Mouse (Mus musculus): ENCODE data around the gene Ugt1a9. TPM values are rescaled to one million over a fixed set of nuclear protein-coding genes. Genes with fewer than 3 reads are reported as not detected.
A peak's percentile ranks its signal among the peaks of the same experiment; 100 is the strongest.
"Not testable (repeated sequence)": the region's sequence is repeated elsewhere in the genome, so short reads cannot be mapped to it uniquely, and the experiment has no call there.

The Ugt1a9 gene
- polyA plus RNA-seq, 1 experiment from 2014 or later = not detected

DNA sequence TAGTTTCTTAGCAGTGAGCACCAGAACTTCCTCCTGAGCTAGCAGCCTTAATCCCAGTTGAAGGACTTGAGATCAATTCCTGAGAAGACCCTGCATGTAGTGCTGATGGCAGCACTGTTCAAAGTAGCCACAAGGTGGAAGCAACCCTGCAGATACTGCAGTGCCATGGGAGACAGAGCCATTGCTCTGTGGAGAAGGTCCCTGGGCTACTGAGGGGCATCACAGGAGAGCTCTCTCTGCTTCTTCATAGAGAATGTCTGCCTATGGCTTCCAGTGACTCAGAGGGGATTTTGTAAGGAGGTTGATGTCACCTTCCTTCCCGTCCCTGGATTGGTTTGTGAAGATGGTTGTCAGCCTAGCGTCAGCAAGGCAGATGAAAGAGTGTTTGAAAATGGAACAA is 79.5 kb downstream of the Ugt1a9 start:
- WGBS = 81% methylated on average over 2 of the region's 2 CpGs
- not testable (repeated sequence) for H3K27me3 ChIP-seq (ENCODE audit: low read depth, poor library complexity, severe bottlenecking); H3K9me3 ChIP-seq (replicated peaks); H3K36me3 ChIP-seq; DNase-seq (ENCODE audit: low spot score); H3K4me1 ChIP-seq; H3K4me3 ChIP-seq; H3K27ac ChIP-seq

DNA sequence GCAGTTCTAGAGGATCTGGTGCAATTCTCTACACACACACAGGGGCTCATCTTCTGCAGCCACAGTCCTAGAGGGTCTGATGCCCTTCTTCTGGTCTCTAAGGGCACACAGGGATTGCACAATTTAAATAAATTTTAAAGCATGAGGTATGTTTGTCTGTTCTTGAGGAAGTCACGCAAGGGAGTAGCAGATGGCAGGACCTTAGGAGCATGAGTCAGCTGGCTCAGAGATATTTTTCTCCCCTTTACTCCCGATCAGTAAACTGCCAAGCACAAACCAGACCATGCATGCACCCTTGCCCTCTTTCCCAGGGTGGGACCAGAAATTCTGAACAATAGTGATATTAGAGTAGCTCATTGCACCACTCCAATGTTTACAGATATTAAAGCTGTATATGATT is 87.8 kb downstream of the Ugt1a9 start:
- no peak for DNase-seq (ENCODE audit: low spot score)
- 88% methylated on average over 2 of the region's 2 CpGs for WGBS
- Histone ChIP-seq H3K27me3 (ENCODE audit: low read depth, poor library complexity, severe bottlenecking) (no peaks in the 10 kb centered on the region), H3K4me3 (no peak overlapping the region), H3K36me3 (no peaks in the 10 kb centered on the region), H3K27ac (no peak overlapping the region), H3K4me1 (no peaks in the 10 kb centered on the region), H3K9me3 (replicated peaks) (no peaks in the 10 kb centered on the region)

- Histone ChIP-seq H3K4me3 (no peak within 1 kb of the TSS), H3K4me1 (no peaks in the 10 kb centered on the region), H3K36me3 (no peaks in the 10 kb centered on the region), H3K27me3 (ENCODE audit: low read depth, poor library complexity, severe bottlenecking) (no peaks in the 10 kb centered on the region), H3K27ac (no peak within 1 kb of the TSS), H3K9me3 (replicated peaks) (no peaks in the 10 kb centered on the region)
- WGBS = 82% methylated on average over 5 of the region's 5 CpGs
- DNase-seq (ENCODE audit: low spot score) = no peak
These were observed 95.1 kb downstream of the Ugt1a9 start, which contains the start of gene Ugt1a5 for GRCm38 (mm10) chr1:88165711-88166110. Gene Ugt1a5, plus strand, starts transcription at chr1:88166012.

GRCm38 (mm10) chr1:88172190-88172589 is 101.6 kb downstream of the Ugt1a9 start:
- WGBS = 75% methylated on average over 7 of the region's 7 CpGs
- H3K36me3 ChIP-seq; DNase-seq (ENCODE audit: low spot score): not testable (repeated sequence)

DNA sequence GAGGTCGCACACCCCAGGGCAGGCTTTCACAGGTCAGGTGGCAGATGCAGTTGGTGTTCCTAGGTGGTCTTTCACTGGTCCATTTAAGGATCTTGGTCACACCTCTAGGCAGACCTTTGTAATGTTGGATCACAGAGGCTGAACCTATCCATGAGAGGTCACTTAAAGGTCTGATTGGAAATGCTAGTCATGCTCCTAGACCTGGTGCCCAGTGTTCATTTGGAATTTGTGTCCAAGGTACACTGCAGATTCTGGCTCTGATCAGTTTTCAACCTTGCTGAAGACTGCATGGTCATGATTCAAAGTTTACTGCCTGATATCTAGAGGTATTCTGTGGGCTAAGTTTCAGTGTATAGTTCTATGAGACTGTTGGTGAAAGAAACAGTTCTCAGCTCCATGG is 109.1 kb downstream of the Ugt1a9 start:
- no peak overlapping the region for H3K27ac ChIP-seq
- H3K4me1 ChIP-seq = no peaks in the 10 kb centered on the region
- H3K4me3 ChIP-seq = no peak overlapping the region
- no peaks in the 10 kb centered on the region for H3K27me3 ChIP-seq (ENCODE audit: low read depth, poor library complexity, severe bottlenecking)
- 89% methylated on average over 1 of the region's 1 CpGs for WGBS
- DNase-seq (ENCODE audit: low spot score) = no peak
- H3K9me3 ChIP-seq (replicated peaks) = peaks cover 9% of the 10 kb centered on the region
- H3K36me3 ChIP-seq = no peaks in the 10 kb centered on the region

More at GRCm38 (mm10) chr1:88172190-88172589, 101.6 kb downstream of the Ugt1a9 start:
- H3K27ac ChIP-seq; H3K4me3 ChIP-seq; H3K27me3 ChIP-seq (ENCODE audit: low read depth, poor library complexity, severe bottlenecking); H3K9me3 ChIP-seq (replicated peaks); H3K4me1 ChIP-seq: not testable (repeated sequence)

DNA sequence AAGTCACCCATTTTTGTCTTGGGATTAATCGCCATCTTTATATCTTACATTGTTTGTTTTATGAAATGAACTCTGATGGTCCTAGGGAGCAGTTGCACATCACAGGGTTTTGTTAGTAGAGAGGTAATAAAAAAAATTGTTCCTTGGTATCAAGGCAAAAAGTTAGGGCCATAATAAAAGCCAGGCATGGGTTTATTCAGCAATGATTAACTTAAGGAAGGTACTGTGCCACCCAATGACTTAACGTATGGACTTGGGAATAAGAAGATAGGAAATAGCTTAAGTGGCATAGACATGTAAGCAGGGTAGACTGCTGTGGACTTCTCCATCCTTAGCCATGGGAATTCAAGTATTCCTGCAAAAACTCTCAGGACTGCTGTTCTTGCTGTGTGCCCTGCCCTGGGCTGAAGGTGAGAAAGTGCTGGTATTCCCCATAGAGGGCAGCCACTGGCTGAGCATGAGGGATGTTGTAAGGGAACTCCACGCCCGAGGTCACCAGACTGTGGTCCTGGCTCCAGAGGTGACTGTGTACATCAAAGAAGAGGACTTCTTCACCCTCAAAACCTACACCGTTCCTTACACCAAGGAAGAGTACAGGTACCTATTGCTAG is 115.8 kb downstream of the Ugt1a9 start:
- H3K27me3 ChIP-seq (ENCODE audit: low read depth, poor library complexity, severe bottlenecking) = no peaks in the 10 kb centered on the region
- no peaks in the 10 kb centered on the region for H3K4me1 ChIP-seq
- DNase-seq (ENCODE audit: low spot score) = no peak
- H3K4me3 ChIP-seq = no peak overlapping the region
- H3K36me3 ChIP-seq = no peaks in the 10 kb centered on the region
- 89% methylated on average over 5 of the region's 5 CpGs for WGBS
- H3K9me3 ChIP-seq (replicated peaks) = no peaks in the 10 kb centered on the region
- H3K27ac ChIP-seq = no peak overlapping the region

DNA sequence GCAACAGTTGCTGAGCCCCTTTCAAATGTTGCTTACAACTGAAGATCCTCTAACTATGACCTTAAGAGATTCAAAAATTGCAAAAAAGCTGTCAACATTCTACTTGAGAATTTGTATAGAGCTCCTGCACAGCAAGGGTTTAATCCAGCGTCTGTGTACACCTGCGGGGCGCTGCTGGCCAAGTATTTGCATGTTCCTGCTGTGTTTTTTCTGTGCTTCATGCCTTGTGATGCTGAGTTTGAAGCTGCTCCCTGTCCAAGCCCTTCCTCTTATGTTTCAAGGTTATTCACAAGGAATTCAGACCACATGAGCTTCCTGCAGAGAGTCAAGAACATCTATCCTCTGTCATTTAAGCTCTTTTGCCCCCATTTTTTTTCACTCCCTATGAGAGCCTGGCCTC is 121.5 kb downstream of the Ugt1a9 start:
- no peak for DNase-seq (ENCODE audit: low spot score)
- H3K4me1 ChIP-seq = no peaks in the 10 kb centered on the region
- WGBS = 68% methylated on average over 3 of the region's 3 CpGs
- H3K27me3 ChIP-seq (ENCODE audit: low read depth, poor library complexity, severe bottlenecking) = no peaks in the 10 kb centered on the region
- no peaks in the 10 kb centered on the region for H3K36me3 ChIP-seq
- H3K4me3 ChIP-seq = no peak overlapping the region
- no peaks in the 10 kb centered on the region for H3K9me3 ChIP-seq (replicated peaks)
- no peak overlapping the region for H3K27ac ChIP-seq

GRCm38 (mm10) chr1:88195687-88196086 is 125.1 kb downstream of the Ugt1a9 start:
- no peak overlapping the region for H3K4me3 ChIP-seq
- DNase-seq (ENCODE audit: low spot score) = no peak
- 90% methylated on average over 1 of the region's 1 CpGs for WGBS
- H3K27ac ChIP-seq = no peak overlapping the region
- H3K4me1 ChIP-seq = no peaks in the 10 kb centered on the region
- no peaks in the 10 kb centered on the region for H3K27me3 ChIP-seq (ENCODE audit: low read depth, poor library complexity, severe bottlenecking)
- H3K9me3 ChIP-seq (replicated peaks) = no peaks in the 10 kb centered on the region
- H3K36me3 ChIP-seq = no peaks in the 10 kb centered on the region

- no peak for DNase-seq (ENCODE audit: low spot score)
- Histone ChIP-seq H3K9me3 (replicated peaks) (no peaks in the 10 kb centered on the region), H3K4me3 (no peak overlapping the region), H3K27me3 (ENCODE audit: low read depth, poor library complexity, severe bottlenecking) (no peaks in the 10 kb centered on the region), H3K36me3 (no peaks in the 10 kb centered on the region), H3K27ac (no peak overlapping the region), H3K4me1 (no peaks in the 10 kb centered on the region)
- 81% methylated on average over 3 of the region's 3 CpGs for WGBS
These were observed 126.8 kb downstream of the Ugt1a9 start for GRCm38 (mm10) chr1:88197443-88197842.

GRCm38 (mm10) chr1:88199996-88200395 is 129.4 kb downstream of the Ugt1a9 start:
- WGBS = 76% methylated on average over 2 of the region's 2 CpGs
- H3K9me3 ChIP-seq (replicated peaks) = no peaks in the 10 kb centered on the region; the same call in 1 of the 2 replicates
- H3K36me3 ChIP-seq = no peaks in the 10 kb centered on the region
- DNase-seq (ENCODE audit: low spot score) = no peak
- H3K4me1 ChIP-seq = peaks cover under 1% of the 10 kb centered on the region; the same call in 1 of the 2 replicates
- H3K27me3 ChIP-seq (ENCODE audit: low read depth, poor library complexity, severe bottlenecking) = no peaks in the 10 kb centered on the region
- H3K4me3 ChIP-seq = no peak overlapping the region
- H3K27ac ChIP-seq = no peak overlapping the region

DNA sequence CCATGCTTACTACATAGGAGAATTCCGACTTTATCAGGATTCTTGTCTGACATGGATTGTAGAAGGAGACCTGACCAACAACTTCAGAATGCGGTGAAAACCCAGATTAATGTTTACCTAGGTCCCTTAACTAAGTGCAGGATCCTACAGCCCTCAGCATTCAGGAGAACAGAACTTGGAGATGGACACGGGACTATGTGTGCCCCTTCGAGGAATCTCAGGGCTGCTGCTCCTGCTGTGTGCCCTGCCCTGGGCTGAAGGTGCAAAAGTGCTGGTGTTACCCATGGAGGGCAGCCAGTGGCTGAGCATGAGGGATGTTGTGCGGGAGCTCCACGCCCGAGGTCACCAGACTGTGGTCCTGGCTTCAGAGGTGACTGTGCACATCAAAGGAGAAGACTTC is 129.9 kb downstream of the Ugt1a9 start, which contains the start of gene Ugt1a2:
TSS of gene Ugt1a2 (plus strand) at position 146 of the 400 bp plus-strand sequence.
- no peaks in the 10 kb centered on the region for H3K36me3 ChIP-seq
- WGBS = 83% methylated on average over 7 of the region's 7 CpGs
- H3K27me3 ChIP-seq (ENCODE audit: low read depth, poor library complexity, severe bottlenecking) = no peaks in the 10 kb centered on the region
- no peak within 1 kb of the TSS for H3K27ac ChIP-seq
- H3K4me1 ChIP-seq = peaks cover 5% of the 10 kb centered on the region
- H3K9me3 ChIP-seq (replicated peaks) = no peaks in the 10 kb centered on the region; the same call in 1 of the 2 replicates
- H3K4me3 ChIP-seq = no peak within 1 kb of the TSS
- no peak for DNase-seq (ENCODE audit: low spot score)

DNA sequence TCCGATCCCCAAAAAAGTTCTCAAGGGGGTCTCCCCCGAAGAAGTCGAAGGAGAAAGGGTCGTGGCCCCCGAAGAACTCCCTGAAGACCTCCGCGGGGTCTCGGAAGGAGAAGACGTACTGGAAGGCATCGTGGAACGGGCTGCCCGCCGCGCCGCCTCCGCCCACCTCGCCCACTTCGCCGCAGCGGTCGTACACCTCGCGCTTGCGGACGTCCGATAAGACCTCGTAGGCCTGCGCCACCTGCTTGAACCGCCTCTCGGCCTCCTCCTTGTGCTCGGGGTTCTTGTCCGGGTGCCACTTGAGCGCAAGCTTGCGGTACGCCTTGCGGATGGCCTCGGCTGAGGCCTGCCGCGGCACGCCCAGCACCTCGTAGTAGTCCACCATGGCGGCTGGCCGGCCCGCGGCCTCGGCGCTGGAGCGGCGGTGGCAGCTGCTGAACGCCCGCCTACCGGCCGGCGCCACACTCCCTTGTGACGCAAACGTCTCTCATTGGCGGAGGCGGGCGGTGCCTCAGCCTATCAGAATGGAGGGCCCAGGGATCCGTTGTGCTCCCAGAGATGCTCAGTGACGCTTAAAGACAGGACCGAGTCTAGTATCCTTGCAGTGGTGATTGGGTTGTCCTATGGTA is 134.8 kb downstream of the Ugt1a9 start, which contains the start of gene Dnajb3:
TSS of gene Dnajb3 (minus strand) at position 489 of the 629 bp plus-strand sequence.
- WGBS = 7% methylated on average over 62 of the region's 62 CpGs
- H3K27me3 ChIP-seq (ENCODE audit: low read depth, poor library complexity, severe bottlenecking) = 0 out of 2 replicates have a peak, but pooled peaks cover 7% of the 10 kb centered on the region
- peak; percentile 88 for DNase-seq (ENCODE audit: low spot score)
- H3K36me3 ChIP-seq = no peaks in the 10 kb centered on the region
- peak within 1 kb of the TSS; percentile 63 for H3K4me3 ChIP-seq
- peak within 1 kb of the TSS; percentile 92 for H3K27ac ChIP-seq
- peaks cover 7% of the 10 kb centered on the region for H3K4me1 ChIP-seq
- peaks cover 2% of the 10 kb centered on the region; the same call in 1 of the 2 replicates for H3K9me3 ChIP-seq (replicated peaks)

DNA sequence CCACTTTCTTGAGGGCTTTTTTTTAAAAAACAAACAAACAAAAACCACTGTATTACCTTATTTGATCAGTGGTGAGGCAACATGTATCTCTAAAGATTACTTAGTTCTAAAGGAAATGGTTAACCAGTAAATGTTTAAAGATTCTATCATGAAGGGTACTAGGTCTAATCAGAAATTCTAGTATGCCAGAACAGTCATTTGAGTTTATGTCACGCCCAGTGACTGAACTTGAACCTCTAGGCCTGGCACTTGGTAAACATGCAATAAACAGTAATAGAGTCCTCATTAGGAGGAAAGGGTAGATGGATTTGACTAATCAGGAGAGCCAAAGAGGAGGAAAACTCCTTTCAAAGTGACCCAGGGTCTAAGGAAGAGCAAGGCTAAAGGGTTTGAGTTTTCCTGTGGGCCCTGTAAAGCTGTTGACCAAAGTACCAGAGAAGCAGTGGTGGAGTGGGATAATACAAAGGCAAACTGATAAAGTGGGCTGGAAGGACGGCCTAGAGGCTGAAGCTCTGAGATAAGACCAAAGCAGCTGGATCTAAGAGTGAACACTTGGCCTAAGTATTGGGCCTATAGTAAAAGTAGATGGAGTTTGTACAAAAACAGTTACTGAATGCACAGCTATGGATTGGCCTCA is 136.4 kb downstream of the Ugt1a9 start:
- Histone ChIP-seq H3K27me3 (ENCODE audit: low read depth, poor library complexity, severe bottlenecking) (0 out of 2 replicates have a peak, but pooled peaks cover 7% of the 10 kb centered on the region), H3K27ac (no peak overlapping the region), H3K9me3 (replicated peaks) (peaks cover 9% of the 10 kb centered on the region), H3K36me3 (no peaks in the 10 kb centered on the region), H3K4me1 (peaks cover 7% of the 10 kb centered on the region), H3K4me3 (no peak overlapping the region)
- DNase-seq (ENCODE audit: low spot score) = no peak
- WGBS = 83% methylated on average over 2 of the region's 2 CpGs

All from limb, embryonic 10.5 days (tissue).